ENCODE assay signal across 8 mouse cellular contexts in genomic region chr1:134955050-134955636, GRCm38 (mm10). TPM values are rescaled to one million over a fixed set of nuclear protein-coding genes. Genes with fewer than 3 reads are reported as not detected.
A peak's percentile ranks its signal among the peaks of the same experiment; 100 is the strongest.
DNase-seq lines count a peak whose midpoint lies in the region; ATAC-seq and TF ChIP-seq lines count a peak whose summit lies in the region.

No protein-coding gene starts in this region.

- peak; percentile 9 for DNase-seq in kidney, postnatal 0 days (ENCODE audit: low spot score)
- no peak for DNase-seq in kidney, postnatal 25 days
- DNase-seq in lung, postnatal 25 days (ENCODE audit: low spot score) = peak; percentile 16
- DNase-seq in stomach, postnatal 0 days (ENCODE audit: low spot score) = no peak
- DNase-seq in urinary bladder, postnatal 4 days (ENCODE audit: low spot score in 2 of 2) = no peak
- DNase-seq in spleen, postnatal 36 days (ENCODE audit: low spot score in 2 of 2) = no peak

- no peaks in the 10 kb centered on the region for H3K36me3 ChIP-seq in kidney, postnatal 0 days (ENCODE audit: insufficient read depth, low read length)
- no peaks in the 10 kb centered on the region for H3K36me3 ChIP-seq in heart, embryonic 16.5 days (ENCODE audit: control insufficient read depth, insufficient read depth)
- H3K36me3 ChIP-seq in stomach, postnatal 0 days (ENCODE audit: control insufficient read depth, insufficient read depth, low read length) = no peaks in the 10 kb centered on the region

- peak overlapping the region; percentile 79; the same call in 1 of the 2 replicates for H3K27ac ChIP-seq in kidney, postnatal 0 days
- peak overlapping the region; percentile 61 for H3K27ac ChIP-seq in bone marrow, adult 2 months (ENCODE audit: control insufficient read depth, insufficient read depth, low read depth, low read length, poor library complexity)
- H3K27ac ChIP-seq in heart, embryonic 16.5 days (ENCODE audit: low read length) = peak overlapping the region; percentile 92
- peak overlapping the region; percentile 82 for H3K27ac ChIP-seq in stomach, postnatal 0 days (replicated peaks)

- no peak for TF ChIP-seq POLR2A in bone marrow, adult 2 months (IDR thresholded peaks at IDR 0.05; ENCODE audit: borderline replicate concordance, control insufficient read depth, low read depth, low read length)

- H3K9me3 ChIP-seq in kidney, postnatal 0 days (replicated peaks; ENCODE audit: low read length) = no peaks in the 10 kb centered on the region
- H3K9me3 ChIP-seq in heart, embryonic 16.5 days (replicated peaks; ENCODE audit: control insufficient read depth, low read length) = no peaks in the 10 kb centered on the region
- no peaks in the 10 kb centered on the region for H3K9me3 ChIP-seq in stomach, postnatal 0 days (ENCODE audit: control insufficient read depth, low read length)

- peak overlapping the region; percentile 91 for H3K4me3 ChIP-seq in kidney, postnatal 0 days (replicated peaks; ENCODE audit: low read depth, low read length)
- H3K4me3 ChIP-seq in bone marrow, adult 2 months (replicated peaks; ENCODE audit: control insufficient read depth, low read depth, low read length) = peak overlapping the region; percentile 94
- peak overlapping the region; percentile 93 for H3K4me3 ChIP-seq in heart, embryonic 16.5 days (ENCODE audit: low read length)
- peak overlapping the region; percentile 95 for H3K4me3 ChIP-seq in stomach, postnatal 0 days (ENCODE audit: low read depth, low read length)

- ATAC-seq in kidney, postnatal 0 days (replicated peaks; ENCODE audit: low FRiP score, low read depth) = peak; percentile 41
- ATAC-seq in heart, embryonic 16.5 days (replicated peaks; ENCODE audit: extremely low read depth, insufficient read depth, low FRiP score) = peak; percentile 14
- peak; percentile 19; the same call in 1 of the 2 replicates for ATAC-seq in stomach, postnatal 0 days (ENCODE audit: low FRiP score, low TSS enrichment)

- 5% methylated on average over 16 of the region's 16 CpGs for WGBS in kidney, postnatal 0 days
- WGBS in bone marrow, adult 2 months = 2% methylated on average over 16 of the region's 16 CpGs
- 4% methylated on average over 16 of the region's 16 CpGs for WGBS in heart, embryonic 16.5 days
- WGBS in stomach, postnatal 0 days = 2% methylated on average over 16 of the region's 16 CpGs

- peak overlapping the region; percentile 88 for H3K9ac ChIP-seq in kidney, postnatal 0 days (ENCODE audit: low read depth, low read length)
- H3K9ac ChIP-seq in heart, embryonic 16.5 days (ENCODE audit: low read length) = peak overlapping the region; percentile 93
- H3K9ac ChIP-seq in stomach, postnatal 0 days (ENCODE audit: low read length) = peak overlapping the region; percentile 90

- H3K27me3 ChIP-seq in kidney, postnatal 0 days (ENCODE audit: insufficient read depth, low read length) = no peaks in the 10 kb centered on the region
- H3K27me3 ChIP-seq in heart, embryonic 16.5 days (ENCODE audit: control insufficient read depth, insufficient read depth, low read length) = no peaks in the 10 kb centered on the region
- H3K27me3 ChIP-seq in stomach, postnatal 0 days (ENCODE audit: control insufficient read depth, insufficient read depth, low read length) = no peaks in the 10 kb centered on the region

- TF ChIP-seq CTCF in kidney, postnatal 0 days (IDR thresholded peaks at IDR 0.05; ENCODE audit: low read depth) = no peak
- TF ChIP-seq CTCF in bone marrow, adult 2 months (IDR thresholded peaks at IDR 0.05; ENCODE audit: control insufficient read depth, insufficient read depth, low read length) = no peak
- no peak for TF ChIP-seq CTCF in stomach, postnatal 0 days (IDR thresholded peaks at IDR 0.05; ENCODE audit: low read depth)

- H3K4me2 ChIP-seq in kidney, postnatal 0 days (ENCODE audit: low read length) = peak overlapping the region; percentile 85
- peak overlapping the region; percentile 78 for H3K4me2 ChIP-seq in heart, embryonic 16.5 days (ENCODE audit: low read depth, low read length)
- H3K4me2 ChIP-seq in stomach, postnatal 0 days (replicated peaks; ENCODE audit: low read depth) = peak overlapping the region; percentile 87

- no peaks in the 10 kb centered on the region for H3K4me1 ChIP-seq in kidney, postnatal 0 days (replicated peaks; ENCODE audit: insufficient read depth, low read length)
- no peaks in the 10 kb centered on the region for H3K4me1 ChIP-seq in bone marrow, adult 2 months (ENCODE audit: control insufficient read depth, insufficient read depth, low read length)
- H3K4me1 ChIP-seq in heart, embryonic 16.5 days (ENCODE audit: control insufficient read depth, insufficient read depth, low read length) = peaks cover 10% of the 10 kb centered on the region
- H3K4me1 ChIP-seq in stomach, postnatal 0 days (replicated peaks; ENCODE audit: control insufficient read depth, insufficient read depth) = 0 out of 2 replicates have a peak, but pooled peaks cover 2% of the 10 kb centered on the region

- no peak for TF ChIP-seq EP300 in stomach, postnatal 0 days (optimal IDR thresholded peaks at IDR 0.05)

RNA-seq across cellular contexts. Expression of gene Ppp1r12b, which starts 0.6 kb away (rescaled TPM):
- polyA plus RNA-seq in kidney, postnatal 0 days (2015; fragmentation: Nextera tagmentation; extraction: Ambion mirVana) = 3.2 and 3.4 TPM in 2 replicates
- polyA plus RNA-seq in bone marrow, adult 2 months (2011; ENCODE audit: insufficient read depth, insufficient read length, low replicate concordance, missing spikeins) = 7.8 and 17.8 TPM in 2 replicates
- 24.2 and 30.4 TPM in 2 replicates for polyA plus RNA-seq in heart, embryonic 16.5 days (2015; fragmentation: Nextera tagmentation; extraction: Ambion mirVana)
- 12.5 and 13.3 TPM in 2 replicates for polyA plus RNA-seq in stomach, postnatal 0 days (2015; fragmentation: Nextera tagmentation; extraction: Ambion mirVana)

RNA-seq across cellular contexts. Expression of gene Ube2t, which starts 7.2 kb away (rescaled TPM):
- 24.7 and 27.1 TPM in 2 replicates for polyA plus RNA-seq in kidney, postnatal 0 days (2015; fragmentation: Nextera tagmentation; extraction: Ambion mirVana)
- polyA plus RNA-seq in bone marrow, adult 2 months (2011; ENCODE audit: insufficient read depth, insufficient read length, low replicate concordance, missing spikeins) = 45.2 and 49.1 TPM in 2 replicates
- polyA plus RNA-seq in heart, embryonic 16.5 days (2015; fragmentation: Nextera tagmentation; extraction: Ambion mirVana) = 49.7 and 54.6 TPM in 2 replicates
- 10.5 and 13.4 TPM in 2 replicates for polyA plus RNA-seq in stomach, postnatal 0 days (2015; fragmentation: Nextera tagmentation; extraction: Ambion mirVana)

Comparison
In these comparisons a context has a peak if more than half of its experiments do, and no peak if none do; other contexts are left out.
1. DNase-seq: peak in kidney, postnatal 0 days (single experiment) and lung, postnatal 25 days (single experiment); none in kidney, postnatal 25 days (0 of 2), stomach, postnatal 0 days (single experiment), urinary bladder, postnatal 4 days (0 of 2) and spleen, postnatal 36 days (0 of 2).
2. Peak in every context shown above with its lines, with median percentiles within 50 percentile points of each other: ATAC-seq, H3K27ac ChIP-seq, H3K4me2 ChIP-seq, H3K4me3 ChIP-seq and H3K9ac ChIP-seq.